Mouse (Mus musculus): ENCODE results near the gene Tal1. TPM values are rescaled to one million over a fixed set of nuclear protein-coding genes. Genes with fewer than 3 reads are reported as not detected.

Gene Tal1
- polyA plus RNA-seq, 1 experiment from 2014 or later, result 8.3 TPM

DNA sequence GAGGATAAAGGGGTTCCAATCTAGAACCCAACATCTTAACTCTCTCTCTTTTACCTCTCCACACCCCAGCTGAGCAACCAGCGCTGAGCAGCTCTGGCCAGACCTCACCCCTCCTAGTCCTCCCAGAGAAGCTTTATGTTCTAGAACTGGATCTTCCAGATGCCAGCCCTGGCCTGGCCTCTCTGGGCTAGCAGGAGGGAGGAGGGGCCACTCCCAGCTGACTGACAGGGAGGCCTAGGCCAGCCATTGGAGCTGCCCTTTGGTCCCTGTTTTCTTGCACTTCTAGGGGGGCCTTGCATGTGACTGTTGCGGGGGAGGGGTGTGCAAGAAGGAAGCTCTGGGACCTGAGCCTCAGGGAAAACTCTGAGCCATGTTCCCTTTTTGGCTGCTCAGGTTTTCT is 34.4 kb downstream of the Tal1 start:
- Histone ChIP-seq H3K36me3 (no peaks in the 10 kb centered on the region), H3K9ac (no peak overlapping the region), H3K4me3 (peak overlapping the region; percentile 30; the same call in 1 of the 2 replicates), H3K4me2 (peak overlapping the region; percentile 23; the same call in 1 of the 2 replicates), H3K4me1 (replicated peaks) (peaks cover 3% of the 10 kb centered on the region; the same call in 1 of the 2 replicates), H3K27me3 (replicated peaks) (peaks cover 80% of the 10 kb centered on the region), H3K9me3 (replicated peaks) (no peaks in the 10 kb centered on the region), H3K27ac (ENCODE audit: poor library complexity, severe bottlenecking) (no peak overlapping the region)
- 68% methylated on average over 2 of the region's 2 CpGs for WGBS
- peak; percentile 45; the same call in 1 of the 2 replicates for ATAC-seq (ENCODE audit: insufficient number of reproducible peaks, low FRiP score)

DNA sequence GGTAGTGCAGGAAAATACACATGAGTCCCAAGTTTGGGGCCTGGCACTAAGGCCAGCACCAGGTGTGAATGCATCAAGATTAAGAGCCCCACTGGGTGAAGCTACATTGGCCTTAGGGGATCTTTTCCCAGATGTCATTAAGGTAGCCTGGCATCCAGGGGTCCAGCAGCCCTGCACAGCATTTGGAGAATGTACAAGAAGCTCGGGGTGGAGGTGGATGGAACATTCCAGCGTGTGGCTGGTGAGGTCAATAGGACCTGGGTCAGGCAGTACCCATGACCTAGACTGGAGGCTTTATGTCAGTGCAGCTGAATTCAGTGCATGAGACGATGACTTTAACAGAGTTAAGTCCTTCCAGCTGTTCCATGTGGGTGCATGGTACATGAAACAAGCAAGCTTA is 35.6 kb downstream of the Tal1 start:
- Histone ChIP-seq H3K27ac (ENCODE audit: poor library complexity, severe bottlenecking) (no peak overlapping the region), H3K4me2 (peak overlapping the region; percentile 34), H3K27me3 (replicated peaks) (peaks cover 74% of the 10 kb centered on the region), H3K9me3 (replicated peaks) (no peaks in the 10 kb centered on the region), H3K4me1 (replicated peaks) (peaks cover 15% of the 10 kb centered on the region), H3K36me3 (no peaks in the 10 kb centered on the region), H3K4me3 (0 out of 2 replicates have a peak overlapping the region, but pooled peaks have one; percentile 3), H3K9ac (no peak overlapping the region)
- ATAC-seq (ENCODE audit: insufficient number of reproducible peaks, low FRiP score), result no peak
- WGBS, result 70% methylated on average over 3 of the region's 3 CpGs

DNA sequence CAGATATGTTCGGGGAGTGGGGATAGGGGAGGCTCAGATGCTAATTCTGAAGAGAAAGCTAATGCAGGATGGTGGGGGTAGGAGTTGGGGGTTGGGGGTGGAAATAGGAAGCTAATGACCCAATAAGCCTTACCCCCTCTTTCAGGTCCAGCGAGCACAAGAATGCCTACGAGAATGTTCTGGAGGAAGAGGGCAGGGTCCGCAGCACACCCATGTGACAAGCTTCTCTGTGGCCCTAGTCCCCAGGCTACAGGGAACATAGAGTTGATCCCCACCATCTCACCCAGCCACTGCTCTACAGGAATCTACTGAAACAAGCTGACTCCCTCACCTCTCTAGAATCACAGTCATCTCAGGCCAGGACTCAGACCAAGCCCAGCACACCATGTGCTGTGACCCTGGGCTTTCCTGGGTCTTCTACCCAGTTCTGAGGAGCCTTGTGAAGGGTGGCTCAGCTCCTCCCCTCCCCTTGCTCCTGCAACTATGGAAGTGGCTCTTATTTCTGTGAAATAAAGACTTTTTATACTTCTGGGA is 37.2 kb downstream of the Tal1 start:
- peak overlapping the region; percentile 34 for H3K4me2 ChIP-seq

DNA sequence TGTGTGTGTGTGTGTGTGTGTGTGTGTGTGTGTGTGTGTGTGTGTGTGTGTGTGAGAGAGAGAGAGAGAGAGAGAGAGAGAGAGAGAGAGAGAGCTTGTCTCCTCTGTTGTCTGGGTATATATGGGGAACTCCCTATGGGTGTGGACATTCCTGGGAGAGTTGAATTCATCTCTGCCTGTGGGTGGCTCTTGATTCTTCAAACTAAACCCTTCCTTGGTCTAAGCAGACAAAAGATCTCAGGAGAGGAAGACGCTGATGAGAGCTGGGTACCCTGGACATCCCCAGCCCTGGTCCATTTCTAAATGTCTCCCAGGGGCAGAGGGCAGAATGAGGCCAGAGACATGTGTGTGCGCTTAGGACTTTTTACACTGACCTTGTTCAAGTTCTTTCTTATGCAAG is 37.8 kb downstream of the Tal1 start:
- no peak for ATAC-seq (ENCODE audit: insufficient number of reproducible peaks, low FRiP score)
- Histone ChIP-seq H3K36me3 (no peaks in the 10 kb centered on the region), H3K9ac (no peak overlapping the region), H3K4me3 (no peak overlapping the region), H3K27me3 (replicated peaks) (peaks cover 56% of the 10 kb centered on the region), H3K27ac (ENCODE audit: poor library complexity, severe bottlenecking) (0 out of 2 replicates have a peak overlapping the region, but pooled peaks have one; percentile 8), H3K4me1 (replicated peaks) (peaks cover 18% of the 10 kb centered on the region), H3K4me2 (peak overlapping the region; percentile 34; the same call in 1 of the 2 replicates), H3K9me3 (replicated peaks) (no peaks in the 10 kb centered on the region)
- WGBS, result 81% methylated on average over 2 of the region's 2 CpGs

More for the DNA sequence above, 37.2 kb downstream of the Tal1 start:
- H3K27me3 ChIP-seq (replicated peaks), result peaks cover 61% of the 10 kb centered on the region
- H3K4me1 ChIP-seq (replicated peaks), result peaks cover 18% of the 10 kb centered on the region
- 66% methylated on average over 4 of the region's 4 CpGs for WGBS
- no peaks in the 10 kb centered on the region for H3K36me3 ChIP-seq
- no peak overlapping the region for H3K27ac ChIP-seq (ENCODE audit: poor library complexity, severe bottlenecking)
- no peak for ATAC-seq (ENCODE audit: insufficient number of reproducible peaks, low FRiP score)
- no peaks in the 10 kb centered on the region for H3K9me3 ChIP-seq (replicated peaks)
- H3K4me3 ChIP-seq, result no peak overlapping the region
- H3K9ac ChIP-seq, result no peak overlapping the region

DNA sequence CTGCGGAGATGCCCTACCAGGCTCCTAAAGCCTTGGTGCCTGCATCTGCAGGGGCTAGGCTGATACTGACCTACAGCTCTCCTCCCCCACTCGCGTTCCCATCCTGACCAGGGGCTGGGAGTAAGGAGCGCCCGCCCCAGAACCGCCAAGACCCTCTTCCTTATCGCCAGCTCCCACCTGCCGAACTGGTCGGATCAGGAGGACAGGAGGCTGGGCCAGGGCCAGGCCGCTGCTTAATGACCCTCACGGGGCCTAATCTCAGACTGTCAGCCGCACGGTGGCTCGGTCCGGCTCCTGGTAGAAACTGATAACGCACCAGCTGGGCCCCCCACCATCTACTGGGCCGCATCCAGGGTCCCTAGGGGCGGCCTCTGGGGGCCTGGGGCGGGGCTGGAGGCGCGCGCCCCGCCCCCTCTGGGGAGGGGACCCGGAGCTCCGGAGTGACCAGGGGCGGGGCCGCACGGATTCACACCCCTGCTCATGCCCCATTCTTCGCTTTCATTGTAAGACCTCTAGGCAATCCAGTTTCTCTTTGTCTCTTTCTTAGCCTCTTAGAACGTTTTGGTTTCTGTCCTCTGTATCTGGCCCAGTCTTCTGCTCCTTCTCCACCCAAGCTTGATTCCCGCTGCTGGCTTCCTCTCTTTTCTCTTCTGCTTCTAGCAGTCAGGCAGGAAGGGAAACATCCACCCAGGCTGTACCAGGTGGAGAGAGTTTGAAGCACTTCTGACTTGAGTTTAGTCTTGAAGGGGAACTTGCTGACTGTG is 39.6 kb downstream of the Tal1 start:
- Histone ChIP-seq H3K4me1 (replicated peaks) (peaks cover 18% of the 10 kb centered on the region), H3K27ac (ENCODE audit: poor library complexity, severe bottlenecking) (peak overlapping the region; percentile 58), H3K9ac (peak overlapping the region; percentile 56), H3K4me2 (peak overlapping the region; percentile 88), H3K36me3 (no peaks in the 10 kb centered on the region), H3K9me3 (replicated peaks) (no peaks in the 10 kb centered on the region), H3K27me3 (replicated peaks) (peaks cover 45% of the 10 kb centered on the region), H3K4me3 (peak overlapping the region; percentile 47)
- ATAC-seq (ENCODE audit: insufficient number of reproducible peaks, low FRiP score), result peak; percentile 94
- WGBS, result under 1% methylated on average over 30 of the region's 31 CpGs

DNA sequence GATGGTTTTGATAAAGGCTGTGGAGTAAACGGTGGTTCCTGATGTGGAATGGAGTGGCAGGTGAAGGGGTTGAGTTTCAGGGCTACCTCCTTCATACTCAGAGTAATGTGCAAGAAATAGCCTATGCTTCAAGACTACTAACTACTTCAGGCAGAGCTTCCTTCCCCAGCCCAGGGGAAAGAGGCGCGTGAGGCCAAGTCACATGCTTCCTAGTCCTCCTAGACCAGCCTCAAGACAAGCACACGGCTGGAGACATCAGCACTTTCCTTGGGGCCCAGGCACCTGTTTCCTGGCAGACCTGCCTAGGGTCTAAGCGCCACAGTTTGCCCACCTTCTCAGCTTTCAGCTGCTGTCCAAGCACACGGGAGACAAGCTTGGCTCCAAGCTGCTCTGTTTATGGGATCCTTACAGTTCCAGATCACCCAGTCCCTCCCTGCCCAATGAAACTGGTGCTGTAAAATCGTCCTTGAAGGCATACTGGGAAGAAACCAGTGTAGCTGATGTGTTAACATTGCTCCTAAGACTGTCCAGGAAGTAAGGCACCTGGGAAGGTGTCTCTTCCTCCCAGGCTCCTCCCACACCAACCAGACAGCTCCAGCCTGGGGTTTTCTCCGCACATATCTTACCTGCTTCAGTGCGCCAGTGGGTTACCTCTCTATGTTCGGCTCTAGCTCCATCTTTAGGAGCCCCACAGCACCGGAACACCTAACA is 40.4 kb downstream of the Tal1 start:
- H3K4me2 ChIP-seq, result peak overlapping the region; percentile 88
- H3K27me3 ChIP-seq (replicated peaks), result peaks cover 40% of the 10 kb centered on the region
- H3K36me3 ChIP-seq, result no peaks in the 10 kb centered on the region
- WGBS, result 13% methylated on average over 11 of the region's 11 CpGs
- H3K4me3 ChIP-seq, result peak overlapping the region; percentile 47
- peak overlapping the region; percentile 58 for H3K27ac ChIP-seq (ENCODE audit: poor library complexity, severe bottlenecking)
- H3K4me1 ChIP-seq (replicated peaks), result peaks cover 18% of the 10 kb centered on the region
- H3K9ac ChIP-seq, result peak overlapping the region; percentile 56; the same call in 1 of the 2 replicates
- peak; percentile 27; the same call in 1 of the 2 replicates for ATAC-seq (ENCODE audit: insufficient number of reproducible peaks, low FRiP score)
- H3K9me3 ChIP-seq (replicated peaks), result no peaks in the 10 kb centered on the region

DNA sequence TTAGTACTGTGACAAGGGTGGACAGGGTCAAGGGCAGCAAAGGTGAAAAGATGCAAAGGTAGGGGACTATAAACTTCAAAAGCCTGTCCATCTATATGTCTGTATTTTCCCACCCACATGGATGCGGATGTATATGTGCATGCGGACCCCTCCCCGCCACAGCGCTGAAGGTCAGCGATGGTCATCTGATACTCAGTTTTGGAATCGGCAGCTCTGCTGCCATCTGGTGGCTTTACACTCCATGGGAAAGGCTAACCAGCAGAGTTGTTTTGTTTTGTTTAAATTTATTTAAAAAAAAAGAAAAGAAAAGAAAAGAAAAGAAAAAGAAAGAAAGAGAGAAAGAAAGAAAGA is 40.9 kb downstream of the Tal1 start:
- peak overlapping the region; percentile 88 for H3K4me2 ChIP-seq
- H3K27ac ChIP-seq (ENCODE audit: poor library complexity, severe bottlenecking), result peak overlapping the region; percentile 58; the same call in 1 of the 2 replicates
- ATAC-seq (ENCODE audit: insufficient number of reproducible peaks, low FRiP score), result no peak
- no peak overlapping the region for H3K9ac ChIP-seq
- H3K27me3 ChIP-seq (replicated peaks), result peaks cover 35% of the 10 kb centered on the region
- H3K4me3 ChIP-seq, result no peak overlapping the region
- peaks cover 20% of the 10 kb centered on the region for H3K4me1 ChIP-seq (replicated peaks)
- H3K36me3 ChIP-seq, result no peaks in the 10 kb centered on the region
- WGBS, result under 1% methylated on average over 6 of the region's 6 CpGs
- H3K9me3 ChIP-seq (replicated peaks), result no peaks in the 10 kb centered on the region

DNA sequence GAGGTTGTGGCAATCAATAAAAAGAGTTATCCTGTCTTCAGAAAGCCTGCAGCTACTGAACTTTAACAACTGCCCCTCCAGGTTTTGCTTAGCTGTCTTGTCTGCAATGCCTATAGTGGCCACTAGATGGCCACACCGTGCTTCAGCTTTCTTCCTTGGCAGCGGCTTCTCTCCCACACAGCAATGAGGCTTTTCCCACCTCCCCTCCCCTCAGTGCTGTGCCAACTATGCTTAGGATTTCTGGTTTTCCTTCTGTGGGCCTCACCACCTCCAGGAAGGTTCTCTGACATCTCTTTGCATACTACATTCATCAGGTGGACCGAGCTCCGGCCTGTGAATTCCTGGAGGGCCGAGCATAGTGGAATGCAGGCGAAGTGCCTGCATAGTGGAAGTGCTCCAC is 45.5 kb downstream of the Tal1 start:
- H3K4me2 ChIP-seq, result peak overlapping the region; percentile 47
- H3K4me3 ChIP-seq, result no peak overlapping the region
- H3K9ac ChIP-seq, result no peak overlapping the region
- peaks cover 7% of the 10 kb centered on the region for H3K4me1 ChIP-seq (replicated peaks)
- peaks cover 9% of the 10 kb centered on the region; the same call in 1 of the 2 replicates for H3K27me3 ChIP-seq (replicated peaks)
- 35% methylated on average over 6 of the region's 6 CpGs for WGBS
- ATAC-seq (ENCODE audit: insufficient number of reproducible peaks, low FRiP score), result no peak
- no peak overlapping the region for H3K27ac ChIP-seq (ENCODE audit: poor library complexity, severe bottlenecking)
- H3K9me3 ChIP-seq (replicated peaks), result no peaks in the 10 kb centered on the region
- H3K36me3 ChIP-seq, result no peaks in the 10 kb centered on the region

DNA sequence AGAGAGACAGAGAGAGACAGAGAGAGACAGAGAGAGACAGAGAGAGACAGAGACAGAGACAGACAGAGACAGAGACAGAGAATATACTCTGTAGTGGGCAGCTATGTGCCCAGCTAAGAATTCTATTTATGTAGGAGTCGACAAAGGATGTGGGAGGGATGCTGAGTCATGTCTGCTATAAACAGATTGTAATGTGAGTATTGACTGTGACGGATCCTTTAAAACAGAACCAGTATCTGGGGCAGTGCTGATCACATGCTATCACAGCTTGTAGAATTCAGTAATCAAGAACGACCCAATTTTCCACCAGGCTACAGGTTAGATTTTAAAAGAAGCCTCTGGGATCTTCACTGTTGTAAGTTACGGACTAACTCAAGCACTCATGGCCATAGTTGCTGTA is 47.3 kb downstream of the Tal1 start:
- Histone ChIP-seq H3K4me1 (replicated peaks) (0 out of 2 replicates have a peak, but pooled peaks cover 2% of the 10 kb centered on the region), H3K4me2 (no peak overlapping the region), H3K9me3 (replicated peaks) (0 out of 2 replicates have a peak, but pooled peaks cover 5% of the 10 kb centered on the region), H3K27ac (ENCODE audit: poor library complexity, severe bottlenecking) (no peak overlapping the region), H3K9ac (no peak overlapping the region), H3K4me3 (no peak overlapping the region), H3K36me3 (no peaks in the 10 kb centered on the region), H3K27me3 (replicated peaks) (peaks cover 5% of the 10 kb centered on the region; the same call in 1 of the 2 replicates)
- WGBS, result 40% methylated on average over 4 of the region's 4 CpGs
- ATAC-seq (ENCODE audit: insufficient number of reproducible peaks, low FRiP score), result peak; percentile 71; the same call in 1 of the 2 replicates

DNA sequence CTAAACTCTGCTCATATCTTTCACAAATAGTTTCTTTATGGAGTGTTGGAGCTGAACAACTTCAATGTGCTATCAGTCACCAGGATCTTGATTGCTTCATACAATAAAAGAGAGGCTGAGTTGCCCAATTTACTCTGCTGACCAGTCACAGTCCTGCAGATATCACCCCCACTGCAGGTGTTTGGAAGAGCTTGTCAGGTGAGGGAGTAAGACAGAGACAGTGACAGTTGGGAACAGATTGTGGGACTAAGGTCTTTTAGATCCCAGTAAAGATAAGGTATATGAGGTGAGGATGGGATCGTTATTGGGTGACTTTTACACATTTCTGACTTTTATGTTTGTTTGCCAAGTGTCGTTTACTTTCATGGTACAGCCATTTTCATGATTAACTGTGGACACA is 54.9 kb downstream of the Tal1 start:
- WGBS, result 66% methylated on average over 2 of the region's 2 CpGs
- no peak overlapping the region for H3K9ac ChIP-seq
- H3K4me2 ChIP-seq, result no peak overlapping the region
- no peaks in the 10 kb centered on the region for H3K4me1 ChIP-seq (replicated peaks)
- H3K27me3 ChIP-seq (replicated peaks), result 0 out of 2 replicates have a peak, but pooled peaks cover 5% of the 10 kb centered on the region
- ATAC-seq (ENCODE audit: insufficient number of reproducible peaks, low FRiP score), result no peak
- H3K9me3 ChIP-seq (replicated peaks), result 0 out of 2 replicates have a peak, but pooled peaks cover 5% of the 10 kb centered on the region
- H3K36me3 ChIP-seq, result no peaks in the 10 kb centered on the region
- no peak overlapping the region for H3K27ac ChIP-seq (ENCODE audit: poor library complexity, severe bottlenecking)
- no peak overlapping the region for H3K4me3 ChIP-seq

DNA sequence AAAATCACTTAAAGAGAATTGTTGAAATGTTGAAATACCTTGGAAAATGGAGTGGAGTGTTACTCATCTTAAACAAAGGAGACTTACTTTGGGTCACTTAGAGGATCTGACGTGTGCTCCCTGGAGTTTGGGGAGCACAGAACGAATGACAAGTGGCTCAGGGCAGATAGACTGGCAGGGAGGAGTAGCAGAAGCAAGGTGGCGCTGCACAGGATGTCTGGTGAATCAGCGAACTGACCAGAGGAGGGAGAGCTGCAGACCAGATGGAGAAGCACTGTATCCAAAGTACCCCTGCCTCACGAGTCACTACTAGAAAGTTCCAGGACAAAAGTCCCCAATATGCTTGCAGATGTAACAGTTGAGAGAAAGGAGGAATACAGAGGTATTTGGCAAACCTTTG is 57.0 kb downstream of the Tal1 start:
- no peak for ATAC-seq (ENCODE audit: insufficient number of reproducible peaks, low FRiP score)
- no peak overlapping the region for H3K4me2 ChIP-seq
- no peak overlapping the region for H3K27ac ChIP-seq (ENCODE audit: poor library complexity, severe bottlenecking)
- H3K4me3 ChIP-seq, result no peak overlapping the region
- H3K9ac ChIP-seq, result no peak overlapping the region
- H3K36me3 ChIP-seq, result no peaks in the 10 kb centered on the region
- no peaks in the 10 kb centered on the region for H3K9me3 ChIP-seq (replicated peaks)
- H3K4me1 ChIP-seq (replicated peaks), result no peaks in the 10 kb centered on the region
- 0 out of 2 replicates have a peak, but pooled peaks cover 5% of the 10 kb centered on the region for H3K27me3 ChIP-seq (replicated peaks)
- WGBS, result 17% methylated on average over 5 of the region's 5 CpGs

Measured in heart, embryonic 12.5 days (tissue).